Mouse (Mus musculus): ENCODE results near the gene Rfng.
"Not testable (repeated sequence)": the region's sequence is repeated elsewhere in the genome, so short reads cannot be mapped to it uniquely, and the experiment has no call there.

The Rfng gene

GRCm38 (mm10) chr11:120773463-120774190 lies 10.4 kb downstream of the Rfng start:
- DNase-seq (ENCODE audit: low spot score), result no peak

- DNase-seq (ENCODE audit: low spot score), result no peak
Observed at GRCm38 (mm10) chr11:120772749-120773148, 11.3 kb downstream of the Rfng start.

- DNase-seq (ENCODE audit: low spot score), result no peak
Observed at GRCm38 (mm10) chr11:120768206-120768605, 15.8 kb downstream of the Rfng start.

- DNase-seq (ENCODE audit: low spot score), result not testable (repeated sequence)
Observed at GRCm38 (mm10) chr11:120767023-120767422, 17.0 kb downstream of the Rfng start.

GRCm38 (mm10) chr11:120763121-120763999 lies 20.6 kb downstream of the Rfng start:
- not testable (repeated sequence) for DNase-seq (ENCODE audit: low spot score)

GRCm38 (mm10) chr11:120762672-120763041 lies 21.4 kb downstream of the Rfng start, which contains the start of gene Hmga1b:
Hmga1b (plus strand) TSS chr11:120762794.
- not testable (repeated sequence) for DNase-seq (ENCODE audit: low spot score)

GRCm38 (mm10) chr11:120761811-120762671 lies 22.0 kb downstream of the Rfng start:
- DNase-seq (ENCODE audit: low spot score), result no peak

GRCm38 (mm10) chr11:120760236-120760635 lies 23.8 kb downstream of the Rfng start:
- DNase-seq (ENCODE audit: low spot score), result no peak

- no peak for DNase-seq (ENCODE audit: low spot score)
Observed at GRCm38 (mm10) chr11:120751606-120752005, 32.4 kb downstream of the Rfng start.

GRCm38 (mm10) chr11:120749430-120749829 lies 34.6 kb downstream of the Rfng start:
- no peak for DNase-seq (ENCODE audit: low spot score)

- DNase-seq (ENCODE audit: low spot score), result no peak
Observed at GRCm38 (mm10) chr11:120747974-120748373, 36.0 kb downstream of the Rfng start.

- no peak for DNase-seq (ENCODE audit: low spot score)
Observed at GRCm38 (mm10) chr11:120744121-120744701, 39.8 kb downstream of the Rfng start.

GRCm38 (mm10) chr11:120740981-120741380 lies 43.0 kb downstream of the Rfng start:
- DNase-seq (ENCODE audit: low spot score), result no peak

GRCm38 (mm10) chr11:120736424-120736823 lies 47.6 kb downstream of the Rfng start:
- no peak for DNase-seq (ENCODE audit: low spot score)

- DNase-seq (ENCODE audit: low spot score), result no peak
Observed at GRCm38 (mm10) chr11:120733521-120733920, 50.5 kb downstream of the Rfng start.

- no peak for DNase-seq (ENCODE audit: low spot score)
Observed at GRCm38 (mm10) chr11:120731858-120732680, 51.9 kb downstream of the Rfng start, which contains the start of gene Cbr2. Cbr2 (minus strand) TSS chr11:120732114.

- no peak for DNase-seq (ENCODE audit: low spot score)
Observed at GRCm38 (mm10) chr11:120731395-120731794, 52.6 kb downstream of the Rfng start.
